Mouse (Mus musculus): ENCODE data around the gene Rps27l.
"Not testable (repeated sequence)": the region's sequence is repeated elsewhere in the genome, so short reads cannot be mapped to it uniquely, and the experiment has no call there.

Gene Rps27l

DNA sequence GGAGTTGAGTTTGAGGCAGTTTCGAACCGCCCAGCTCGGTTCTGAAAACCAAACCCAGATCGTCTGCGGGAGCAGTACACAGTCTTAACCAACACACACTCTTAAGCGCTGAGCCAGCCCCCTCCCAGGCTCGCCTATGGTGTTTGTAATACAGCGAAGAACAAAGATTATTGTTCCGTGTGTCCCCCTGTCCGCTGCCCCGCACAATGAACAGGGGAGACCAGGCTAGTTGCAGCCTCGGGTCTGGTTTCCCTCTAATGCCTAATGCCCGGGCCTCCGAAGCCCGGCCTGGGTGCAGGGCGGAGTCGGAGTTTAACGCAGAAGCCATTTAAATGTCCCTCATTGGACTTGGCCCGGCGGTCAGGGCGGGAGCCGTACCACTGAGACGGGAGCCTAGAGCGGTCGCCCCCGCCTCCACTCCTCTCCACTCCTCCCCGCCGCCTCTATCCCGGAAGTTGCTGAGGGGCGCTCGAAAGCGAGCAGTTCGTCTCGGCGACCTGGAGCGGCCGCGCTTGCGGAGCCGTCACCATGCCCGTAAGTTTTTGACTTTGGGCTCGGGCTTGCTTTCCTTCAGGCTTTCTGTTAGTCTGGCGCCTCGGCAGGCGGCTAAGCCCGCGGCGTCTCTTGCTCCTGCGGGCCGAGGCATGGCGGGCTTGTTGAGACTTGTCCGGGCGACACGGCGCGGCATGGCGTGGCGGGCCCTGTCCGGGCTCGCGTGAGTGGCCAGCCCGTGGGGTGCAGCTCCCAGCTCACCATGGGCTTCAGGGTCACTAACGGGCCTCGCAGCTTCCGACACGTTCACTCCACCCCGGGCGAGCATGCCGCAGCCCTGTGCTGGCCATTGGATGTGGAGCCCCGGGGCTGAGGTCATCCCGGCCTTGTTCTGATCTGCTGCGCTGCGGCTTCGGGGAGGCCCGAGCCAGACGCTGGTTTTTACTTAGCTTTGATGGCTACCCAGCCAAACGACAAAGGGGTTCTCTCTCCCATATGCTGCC, at the start of gene Rps27l:
Rps27l (plus strand) TSS at position 440 of the 995 bp plus-strand sequence.
- peak; percentile 93 for DNase-seq (ENCODE audit: low spot score)

DNA sequence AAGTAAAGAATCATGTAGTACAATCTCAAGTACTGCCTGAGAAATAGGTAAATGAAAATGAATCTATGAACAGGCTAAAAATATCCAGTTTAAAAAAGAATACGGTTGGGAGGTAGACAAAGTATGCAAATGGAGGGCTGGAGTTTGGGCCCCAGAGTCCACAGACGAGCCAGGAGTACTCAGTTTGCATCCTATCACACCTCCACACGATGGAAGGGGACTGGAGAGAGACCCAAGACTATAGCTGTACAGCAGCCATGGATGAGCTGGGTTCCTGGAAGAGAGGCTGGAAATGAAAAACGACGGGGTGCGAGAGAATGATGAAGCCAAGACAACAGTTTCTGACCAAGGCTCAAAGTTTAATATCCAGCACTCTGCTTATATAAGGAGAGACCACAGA, 48.9 kb upstream of the Rps27l start:
- DNase-seq (ENCODE audit: low spot score): no peak

DNA sequence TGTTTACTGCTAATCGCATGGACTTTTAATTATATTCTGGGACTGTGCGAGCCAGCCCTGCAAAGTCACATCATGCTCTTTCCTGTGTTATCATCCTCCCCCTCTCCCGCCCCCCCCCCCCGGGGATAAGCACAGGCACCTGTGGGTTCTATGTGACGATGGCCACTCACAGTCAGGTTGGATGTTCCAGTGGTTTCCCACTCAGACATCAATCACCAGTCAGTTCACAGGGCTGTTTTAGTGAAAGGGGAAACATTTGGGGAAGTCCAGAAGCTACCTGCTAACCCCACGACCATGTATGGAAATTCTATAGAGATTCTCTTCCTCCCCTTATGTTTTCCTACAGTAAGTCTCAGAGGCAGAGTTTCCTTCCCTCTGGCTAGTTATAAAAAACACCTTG, 48.0 kb upstream of the Rps27l start:
- no peak for DNase-seq (ENCODE audit: low spot score)

DNA sequence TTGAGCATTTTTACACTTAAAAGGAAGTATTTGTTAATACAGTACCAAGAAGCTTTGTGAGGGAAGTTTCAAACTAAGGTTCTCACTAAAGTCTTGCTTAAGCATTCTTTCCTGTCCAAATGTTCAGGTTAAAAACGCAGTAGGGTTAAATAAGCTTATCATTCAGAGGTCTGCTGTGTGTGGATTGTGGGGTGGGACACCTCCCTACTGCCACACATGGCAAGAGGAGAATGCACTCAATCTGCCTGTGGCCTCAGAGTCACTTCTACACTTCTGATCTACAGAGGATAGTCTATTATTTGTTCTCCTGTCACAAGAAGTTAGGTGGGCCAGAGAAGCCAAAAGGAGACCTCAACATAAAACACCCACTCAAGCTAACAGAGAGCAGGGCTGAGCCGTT, 46.8 kb upstream of the Rps27l start:
- no peak for DNase-seq (ENCODE audit: low spot score)

DNA sequence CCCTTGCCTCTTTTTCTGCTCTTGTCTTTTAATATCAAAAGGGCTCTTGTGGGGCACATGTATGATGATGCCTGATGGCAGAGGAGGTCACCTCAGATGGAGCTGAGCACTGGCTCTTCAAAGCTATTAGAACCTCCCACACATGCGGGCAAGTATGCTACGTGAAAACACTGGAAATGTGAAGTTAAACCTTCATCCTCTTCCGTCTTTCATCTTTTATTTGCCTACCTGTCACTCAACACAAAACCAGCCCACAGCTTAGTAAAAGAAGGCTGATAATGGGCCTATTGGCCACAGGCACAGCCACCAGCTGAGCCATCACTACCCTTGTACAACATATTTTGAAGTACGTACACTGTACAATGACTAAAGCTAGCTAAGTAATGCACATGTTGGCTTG, 46.4 kb upstream of the Rps27l start:
- no peak for DNase-seq (ENCODE audit: low spot score)

DNA sequence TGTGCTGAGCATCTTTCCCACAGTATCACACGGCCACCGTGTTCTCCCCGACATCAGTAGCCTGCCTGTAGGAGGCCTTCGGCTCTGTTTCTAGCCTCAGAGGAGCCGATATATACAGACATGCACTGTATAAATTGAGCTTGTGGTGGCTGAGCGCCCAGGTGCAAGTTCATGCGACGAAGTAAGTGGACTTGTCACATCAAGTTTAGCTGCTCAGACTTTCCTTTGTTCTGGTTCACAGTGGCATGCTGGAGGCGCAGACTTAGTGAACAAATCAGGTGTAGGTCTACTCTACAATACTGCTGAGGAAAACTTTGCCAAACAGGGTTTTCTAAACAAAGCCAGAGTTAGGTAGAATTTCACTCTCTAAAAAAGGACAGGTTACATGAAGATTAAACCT, 39.9 kb upstream of the Rps27l start:
- DNase-seq (ENCODE audit: low spot score): no peak

DNA sequence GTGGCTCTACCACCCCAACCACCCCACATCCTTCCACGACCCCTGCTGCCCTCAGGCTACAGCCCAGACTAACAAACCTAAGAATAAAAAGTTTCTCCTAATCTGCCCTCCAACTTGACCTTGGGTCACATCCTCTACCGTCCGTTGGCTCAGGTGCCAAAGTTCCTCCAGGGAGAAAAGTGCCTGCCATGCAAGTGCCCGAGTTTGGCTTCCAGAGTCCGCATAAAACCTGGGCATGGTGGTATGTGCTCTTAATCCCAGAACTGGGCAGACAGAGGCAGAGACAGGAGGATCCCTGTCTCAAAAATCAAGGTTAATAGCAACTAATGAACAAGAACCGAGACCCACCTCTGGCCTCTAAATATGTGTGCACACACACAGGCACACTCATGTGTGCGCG, 38.8 kb upstream of the Rps27l start:
- no peak for DNase-seq (ENCODE audit: low spot score)

DNA sequence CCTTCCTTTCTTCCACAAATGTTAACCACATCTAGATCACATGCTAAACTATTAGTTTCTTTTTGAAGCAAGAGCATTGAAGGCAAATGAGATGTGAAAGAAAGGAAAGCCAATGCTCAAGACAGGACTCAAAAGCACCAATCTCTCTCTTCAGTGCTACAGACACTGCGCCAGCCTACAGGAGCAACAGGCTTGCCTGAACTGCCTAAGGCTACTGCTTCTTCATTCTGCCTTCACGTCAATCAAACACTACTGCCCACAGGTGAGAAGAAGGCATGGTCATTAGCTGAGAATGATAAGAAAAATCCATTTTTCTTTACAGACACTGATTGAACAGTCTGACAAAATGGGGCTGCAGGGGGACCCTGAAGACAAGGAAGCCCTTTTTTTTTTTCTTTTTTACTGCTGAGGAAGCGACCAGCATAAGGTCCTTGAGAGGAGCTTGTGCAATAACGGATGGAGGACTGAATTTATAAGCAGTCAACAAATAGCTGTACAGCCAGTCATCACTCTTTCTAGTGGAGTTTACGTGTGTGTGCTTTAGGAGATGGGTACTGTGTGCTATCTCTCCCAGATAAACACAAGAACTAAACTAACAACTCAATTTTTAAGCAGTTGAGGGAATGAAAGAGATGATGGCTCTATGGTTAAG, 38.0 kb upstream of the Rps27l start:
- no peak for DNase-seq (ENCODE audit: low spot score)

DNA sequence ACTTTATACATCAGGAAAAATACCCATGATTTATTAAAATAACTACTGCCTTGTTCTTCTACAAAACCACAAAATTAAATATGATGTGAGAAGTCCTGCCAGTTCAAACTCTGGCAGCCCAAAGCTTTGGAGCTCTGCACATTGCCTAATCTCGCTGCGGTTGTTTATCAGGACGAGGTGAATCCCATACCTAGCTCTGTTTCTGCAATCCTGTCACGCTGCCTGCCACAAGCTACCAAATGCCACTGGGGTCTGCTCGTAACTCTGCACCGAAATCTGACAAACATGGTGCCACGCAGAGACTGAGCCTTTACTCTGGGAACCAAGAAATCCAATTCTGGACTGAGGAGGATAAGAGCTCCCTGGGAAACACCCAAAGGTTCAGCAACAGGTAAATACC, 36.0 kb upstream of the Rps27l start:
- no peak for DNase-seq (ENCODE audit: low spot score)

DNA sequence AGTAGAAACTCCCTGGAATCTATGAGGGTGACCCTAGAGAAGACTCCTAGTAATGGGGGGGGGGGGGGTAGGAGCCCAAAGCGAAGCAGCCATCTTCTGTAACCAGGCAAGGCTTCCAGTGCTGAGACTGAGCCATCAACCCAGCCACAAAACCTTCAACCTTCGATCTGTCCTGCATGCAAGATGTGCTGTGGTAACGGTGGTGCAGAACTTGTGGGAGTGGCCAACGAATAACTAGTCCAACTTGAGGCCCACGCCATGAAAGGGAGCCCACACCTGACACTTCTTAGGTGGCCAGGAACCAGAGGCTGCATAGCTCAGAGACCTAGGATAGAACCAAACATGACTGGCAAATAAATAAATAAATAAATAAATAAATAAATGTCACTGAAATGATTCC, 35.2 kb upstream of the Rps27l start:
- DNase-seq (ENCODE audit: low spot score): no peak

DNA sequence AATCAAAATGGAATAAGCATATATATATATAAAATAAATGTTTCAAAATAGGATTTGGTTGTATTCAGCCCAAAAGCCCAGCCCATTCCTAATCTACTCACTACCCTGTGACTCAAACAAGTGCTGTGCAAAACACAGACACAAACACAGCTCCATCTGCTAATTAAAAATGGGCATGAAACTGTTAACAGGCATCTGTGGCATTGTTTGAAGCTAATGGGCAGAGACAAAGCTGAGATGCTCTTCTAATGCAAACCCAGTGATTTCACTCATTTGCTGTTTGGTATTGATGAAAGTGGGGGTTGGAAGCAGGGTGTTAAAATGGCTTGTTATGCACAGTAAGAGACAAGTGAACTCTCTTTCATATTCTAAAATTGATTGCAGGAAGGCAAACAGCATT, 33.6 kb upstream of the Rps27l start:
- peak; percentile 10 for DNase-seq (ENCODE audit: low spot score)

DNA sequence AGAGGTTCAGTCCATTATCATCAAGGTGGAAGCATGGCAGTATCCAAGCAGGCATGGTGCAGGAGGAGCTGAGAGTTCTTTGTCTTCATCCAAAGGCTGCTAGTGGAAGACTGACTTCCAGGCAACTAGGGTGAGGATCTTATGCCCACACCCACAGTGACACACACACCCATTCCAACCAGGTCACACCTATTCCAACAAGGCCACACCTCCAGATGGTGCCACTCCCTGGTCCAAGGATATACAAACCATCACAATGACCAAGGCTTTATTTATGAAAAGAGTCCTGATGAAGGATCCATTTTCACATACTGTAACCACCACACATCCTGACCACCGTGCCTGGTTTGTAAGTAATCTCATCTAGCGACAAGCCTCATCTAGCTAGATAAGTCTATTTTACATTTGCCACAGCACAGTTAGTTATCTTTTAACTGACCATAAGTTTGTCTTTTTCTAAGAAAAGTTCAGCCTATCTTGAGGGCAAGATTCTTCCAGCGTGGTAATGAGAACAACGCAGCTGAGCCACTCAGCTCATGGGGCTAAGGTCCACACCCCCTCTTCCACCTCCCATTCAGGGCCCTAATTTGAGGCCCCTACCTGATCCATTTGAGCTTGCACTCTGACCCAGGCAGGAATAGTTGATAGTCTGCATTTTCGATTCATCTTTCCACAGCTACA, 32.5 kb upstream of the Rps27l start:
- not testable (repeated sequence) for DNase-seq (ENCODE audit: low spot score)

DNA sequence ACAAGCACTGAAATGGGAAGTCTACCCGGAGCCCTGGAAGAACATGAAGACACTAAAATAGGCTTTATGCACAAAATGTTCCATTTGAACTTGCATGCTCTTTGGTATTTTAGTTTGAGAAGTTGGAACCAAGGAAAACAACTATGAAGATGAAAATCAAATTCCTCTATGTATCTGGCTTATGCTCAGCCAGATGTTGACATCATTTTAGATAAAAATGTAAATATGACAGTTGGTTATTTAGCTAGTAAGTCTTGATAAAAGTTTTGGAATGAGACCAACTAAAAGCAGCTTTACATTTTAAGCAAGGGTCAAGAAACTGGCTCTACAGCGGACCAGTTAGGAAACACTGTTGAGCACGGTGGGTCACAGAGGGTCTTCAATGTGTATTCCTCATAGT, 31.3 kb upstream of the Rps27l start:
- DNase-seq (ENCODE audit: low spot score): no peak

DNA sequence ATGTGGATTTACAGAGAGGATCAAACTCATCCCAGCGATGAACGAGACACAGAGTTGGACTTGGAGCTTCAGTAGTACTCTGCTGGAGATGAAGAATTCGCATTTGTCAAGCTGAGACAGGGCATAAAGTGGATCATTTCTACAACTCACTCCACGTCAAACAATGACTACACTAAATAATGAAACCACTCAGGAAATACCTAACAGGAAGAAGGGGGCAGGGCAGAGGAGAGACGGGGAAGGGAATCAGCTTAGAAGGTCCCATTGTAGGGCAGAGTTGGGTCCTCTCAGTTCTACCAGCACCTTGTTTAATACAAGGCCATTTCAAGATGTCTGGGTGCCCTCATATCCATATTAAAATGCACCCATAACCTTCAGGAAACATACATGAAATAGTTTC, 30.5 kb upstream of the Rps27l start:
- no peak for DNase-seq (ENCODE audit: low spot score)

DNA sequence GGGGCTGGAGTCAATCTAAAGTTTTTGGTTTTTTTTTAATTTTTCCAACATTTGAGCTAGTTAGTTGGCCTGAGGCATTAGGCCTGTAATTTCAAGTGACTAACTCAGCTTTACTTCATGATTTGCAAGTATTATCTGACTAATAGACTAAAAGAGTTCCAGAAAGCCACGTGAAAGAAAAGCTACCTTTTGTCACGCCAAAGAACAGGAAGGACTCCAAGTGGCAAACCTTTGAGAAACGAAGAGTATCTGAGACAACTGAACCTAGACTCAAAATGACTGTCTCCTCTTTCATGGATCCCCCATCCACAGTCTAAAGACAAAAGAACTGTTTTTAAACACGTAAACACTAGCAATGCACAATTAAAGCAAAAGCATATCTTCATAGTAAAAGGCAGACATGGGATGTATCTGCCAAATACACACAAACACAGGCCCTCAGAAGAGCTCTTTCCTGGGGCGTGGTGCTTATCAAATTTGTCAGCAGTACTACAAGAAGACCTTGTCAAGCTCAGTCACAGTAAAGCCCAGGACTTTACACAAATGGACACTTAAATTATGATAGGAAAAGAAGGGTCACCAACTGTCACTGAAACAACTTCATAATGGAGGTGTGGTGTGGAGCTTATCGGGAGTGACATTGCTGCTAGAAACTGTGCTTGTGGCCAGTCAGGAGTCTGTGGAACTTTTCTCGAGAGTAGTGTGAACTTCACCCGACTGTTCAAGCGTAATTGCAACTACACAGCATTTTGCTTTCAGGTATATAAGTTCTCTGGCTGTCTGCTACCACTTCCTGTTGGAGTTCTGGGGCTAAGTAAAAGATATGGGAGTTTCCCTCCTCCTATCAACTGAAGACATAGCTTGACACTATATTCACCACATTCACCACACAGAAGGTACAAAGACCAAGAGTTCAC, 29.8 kb upstream of the Rps27l start:
- DNase-seq (ENCODE audit: low spot score): no peak

DNA sequence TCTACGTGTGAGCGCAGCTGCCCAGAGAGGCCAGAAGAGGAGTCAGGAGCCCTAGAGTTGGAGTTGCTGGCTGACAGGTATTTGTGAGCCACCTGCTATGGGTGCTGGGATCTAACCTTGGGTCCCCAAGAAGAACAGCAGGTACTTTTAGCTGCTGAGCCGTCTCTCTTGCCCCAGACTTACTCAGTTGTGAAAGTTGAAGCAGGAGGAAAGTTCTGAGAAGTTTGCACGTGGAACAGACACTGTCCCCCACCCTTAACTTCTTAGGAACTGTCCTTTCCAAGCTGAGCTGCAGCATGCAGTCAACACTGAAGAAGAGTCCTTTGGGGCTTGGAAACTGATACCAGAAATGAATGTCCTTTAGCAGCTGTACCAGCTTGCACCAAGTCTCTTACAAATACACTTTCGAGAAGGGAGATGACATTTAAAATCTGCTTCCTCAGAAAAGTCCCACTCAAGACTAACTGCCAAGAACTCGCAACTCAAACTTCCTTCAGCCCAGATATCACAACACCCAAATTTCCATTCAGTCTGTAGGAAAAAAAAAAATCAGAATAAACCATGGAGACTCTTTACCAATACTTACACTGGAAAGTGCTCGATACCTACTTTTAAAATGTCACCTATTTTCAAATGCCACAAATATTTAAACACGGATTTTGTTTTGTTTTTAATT, 28.5 kb upstream of the Rps27l start:
- DNase-seq (ENCODE audit: low spot score): no peak

DNA sequence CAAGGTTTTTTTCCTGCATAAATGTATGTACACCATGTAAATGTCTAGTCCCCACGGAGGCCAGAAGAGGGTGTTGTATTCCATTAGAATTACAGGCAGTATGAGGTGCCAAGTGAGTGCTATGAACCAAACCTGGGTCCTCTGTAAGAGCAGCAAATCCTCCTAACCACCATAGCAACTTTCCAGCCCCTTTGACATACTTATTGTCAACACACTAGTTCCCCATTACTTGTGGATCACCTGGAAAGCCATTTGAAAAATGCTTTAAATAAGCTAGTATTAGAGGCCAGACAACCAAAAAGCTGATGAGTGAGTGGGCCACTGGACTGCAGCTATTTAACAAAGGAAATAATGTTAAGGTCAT, 28.0 kb upstream of the Rps27l start:
- DNase-seq (ENCODE audit: low spot score): no peak

DNA sequence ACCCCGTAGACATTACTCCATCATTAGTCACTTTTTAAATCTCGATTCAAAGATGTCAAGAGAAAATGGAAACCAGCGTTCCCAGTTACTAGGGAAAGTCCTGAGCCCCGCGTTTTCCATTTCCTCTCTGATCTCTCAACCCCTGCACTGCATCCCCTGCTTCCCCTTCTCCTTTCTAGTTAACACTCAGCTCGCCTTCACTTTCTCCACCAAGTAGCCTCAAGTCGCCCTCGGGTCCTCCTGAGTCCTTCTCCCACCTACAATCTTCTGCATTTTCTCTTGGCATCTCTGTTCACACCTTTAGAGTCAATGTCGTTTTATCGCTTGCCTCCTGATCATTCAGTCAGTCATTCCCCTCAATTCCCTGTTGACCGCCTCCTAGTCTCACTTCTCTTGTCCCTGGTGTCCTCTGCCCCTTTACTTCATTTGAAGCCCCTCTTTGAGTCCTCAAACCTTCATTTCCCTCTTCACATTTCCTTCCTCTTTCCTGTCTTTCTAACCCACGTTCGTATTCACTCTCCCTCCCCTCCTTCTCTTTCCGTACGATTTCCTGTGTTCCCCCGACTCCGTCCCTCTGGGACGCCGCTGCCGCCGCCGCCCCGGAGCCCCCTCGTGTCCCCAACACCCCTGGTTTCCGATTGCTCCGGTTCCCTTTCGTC, 27.1 kb upstream of the Rps27l start:
- DNase-seq (ENCODE audit: low spot score): no peak

DNA sequence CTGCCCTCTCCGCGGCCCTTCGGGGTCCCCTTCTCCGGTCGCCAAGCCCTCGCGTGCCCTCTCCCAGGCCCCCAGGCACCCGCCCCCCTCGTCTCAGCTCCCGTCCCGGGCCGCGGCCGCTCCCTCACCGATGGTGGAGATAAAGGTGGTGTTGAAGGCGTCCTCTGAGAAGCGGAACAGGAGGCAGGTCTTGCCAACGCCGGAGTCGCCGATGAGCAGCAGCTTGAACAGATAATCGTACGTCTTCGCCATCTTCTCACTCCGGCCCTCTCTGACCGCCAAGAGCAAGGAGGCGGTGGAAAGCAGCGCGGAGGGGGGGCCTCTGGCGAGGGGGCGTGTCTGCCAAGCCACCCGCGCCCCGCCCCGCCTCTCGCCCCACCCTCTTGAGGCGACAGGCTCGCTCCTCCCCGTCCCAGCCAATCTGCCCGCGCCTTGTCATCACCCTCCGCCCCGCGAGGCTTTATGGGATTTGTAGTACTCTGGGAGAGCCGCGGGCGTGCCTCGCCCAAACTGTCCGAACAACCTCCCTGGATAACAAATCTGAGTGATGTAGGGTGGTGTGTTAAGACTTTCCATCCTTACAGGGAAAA, 26.4 kb upstream of the Rps27l start, which contains the start of gene Rab8b:
Rab8b (minus strand) TSS at position 306 of the 590 bp plus-strand sequence.
- peak; percentile 96 for DNase-seq (ENCODE audit: low spot score)

DNA sequence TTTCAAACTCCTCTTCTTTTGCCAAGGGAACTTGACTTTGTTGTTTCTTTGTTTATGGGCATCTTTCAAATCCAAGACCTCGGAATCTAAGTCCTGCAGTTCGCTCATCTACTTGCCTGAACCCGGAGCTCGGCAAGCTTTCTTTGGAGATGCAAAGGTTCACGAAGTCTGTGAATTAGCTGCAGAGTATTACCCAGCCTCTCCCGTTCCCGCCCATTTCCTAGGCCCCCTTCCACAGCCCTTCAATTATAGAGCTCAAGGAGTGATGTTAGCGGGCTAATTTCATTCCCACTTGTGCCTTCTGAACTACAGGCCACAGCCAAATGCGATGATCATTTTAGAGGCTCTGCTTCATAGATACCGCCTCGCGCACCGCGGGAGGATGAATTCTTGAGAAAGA, 25.9 kb upstream of the Rps27l start:
- DNase-seq (ENCODE audit: low spot score): peak; percentile 50
